Mouse (Mus musculus) C2C12 (cell line): ENCODE data around the gene Hcfc2.

Source experiments
- CEBPB ChIP-seq: IDR thresholded peaks from one replicate; pipeline ENCODE4 v1.6.1; 2011; ENCODE audit warnings: low read depth, mild to moderate bottlenecking, control low read depth, moderate library complexity
- CTCF ChIP-seq: IDR thresholded peaks from one replicate; pipeline ENCODE4 v1.5.1; 2011; ENCODE audit not compliant: control insufficient read depth, insufficient read depth, insufficient read length
- FOSL1 ChIP-seq: IDR thresholded peaks from one replicate; pipeline ENCODE4 v1.8.0; 2011; ENCODE audit warnings: mild to moderate bottlenecking, low read length; ENCODE audit not compliant: poor library complexity, insufficient read depth, severe bottlenecking
- MAX ChIP-seq: IDR thresholded peaks from one replicate; pipeline ENCODE4 v1.6.1; 2011; ENCODE audit warnings: mild to moderate bottlenecking, control low read depth
- MYOD1 ChIP-seq: IDR thresholded peaks from one replicate; pipeline ENCODE4 v1.6.1; 2011; ENCODE audit warnings: low read depth; ENCODE audit not compliant: control insufficient read depth, insufficient read length
- MYOG ChIP-seq: IDR thresholded peaks from one replicate; pipeline ENCODE4 v1.6.1; 2011; ENCODE audit not compliant: control insufficient read depth, insufficient read length; ENCODE audit errors: extremely low read depth
- USF1 ChIP-seq: IDR thresholded peaks from one replicate; pipeline ENCODE4 v1.6.1; 2011; ENCODE audit warnings: low read depth, mild to moderate bottlenecking, control low read depth, moderate library complexity

GRCm38 (mm10) chr10:82756466-82756865, 60.5 kb downstream of the Hcfc2 start:
- no peak for TF ChIP-seq MYOG
- TF ChIP-seq USF1 = no peak
- no peak for TF ChIP-seq CTCF
- no peak for TF ChIP-seq CEBPB
- TF ChIP-seq MAX = no peak
- TF ChIP-seq FOSL1 = no peak
- TF ChIP-seq MYOD1 = no peak
